Mouse (Mus musculus) natural killer cell, adult 2 months (primary cell): ENCODE results near the gene Tacr1.
"Not testable (repeated sequence)": the region's sequence is repeated elsewhere in the genome, so short reads cannot be mapped to it uniquely, and the experiment has no call there.

ENCODE experiments used
- DNase-seq, 2 experiments: peaks; one replicate each; pipeline ENCODE4 v3.0.0; 2022; ENCODE audit warnings: low spot score in 2 of 2

Tacr1 gene

DNA sequence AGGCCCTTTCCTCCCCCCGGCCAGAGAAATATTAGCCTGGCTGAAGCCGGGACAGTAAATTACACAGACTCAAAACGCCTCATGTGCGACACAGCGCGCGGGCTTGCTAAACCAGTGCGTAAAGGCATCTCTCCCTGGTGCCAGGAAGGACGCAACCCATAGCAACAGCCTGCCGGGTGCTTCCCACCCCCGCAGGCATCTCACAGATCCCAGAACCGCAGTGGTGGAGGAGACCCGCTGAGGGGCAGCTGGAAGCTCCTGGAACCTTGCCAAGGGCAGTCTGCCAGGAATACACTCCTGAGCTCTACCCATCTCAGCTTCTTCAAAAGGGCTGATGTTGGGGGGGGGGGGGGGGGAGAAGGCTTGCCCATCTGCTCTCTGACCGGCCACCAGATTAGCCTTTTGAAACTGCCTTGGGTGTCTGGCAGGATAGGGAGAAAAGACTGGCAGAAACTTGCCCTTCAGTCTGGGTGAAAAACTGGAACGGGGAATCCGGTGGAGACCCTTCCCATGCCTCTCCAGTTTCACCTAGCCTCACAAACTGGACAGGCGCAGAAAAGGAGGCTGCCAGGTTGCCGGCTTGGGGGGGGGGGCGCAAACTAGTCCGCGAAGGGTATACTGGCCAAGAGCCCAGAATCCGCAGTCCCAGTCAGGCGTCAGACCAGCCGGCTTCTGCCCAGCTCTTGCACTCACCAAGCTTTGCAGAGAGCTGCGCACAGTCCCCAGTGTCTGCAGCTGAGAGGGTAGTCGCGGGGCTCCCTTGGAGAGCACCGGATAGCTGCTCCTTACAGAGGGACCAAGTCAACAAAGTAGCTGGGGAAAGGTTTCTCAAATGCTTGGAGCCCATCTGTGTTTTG, at the start of gene Tacr1:
Gene Tacr1, plus strand, starts transcription at position 740 of the 857 bp plus-strand sequence.
- no peak for DNase-seq

GRCm38 (mm10) chr6:82376144-82376543, 26.0 kb upstream of the Tacr1 start:
- DNase-seq = no peak

- DNase-seq = no peak
Observed at GRCm38 (mm10) chr6:82383556-82383955, 18.6 kb upstream of the Tacr1 start.

GRCm38 (mm10) chr6:82402501-82403495, 664 bp downstream of the Tacr1 start:
- DNase-seq = no peak

DNA sequence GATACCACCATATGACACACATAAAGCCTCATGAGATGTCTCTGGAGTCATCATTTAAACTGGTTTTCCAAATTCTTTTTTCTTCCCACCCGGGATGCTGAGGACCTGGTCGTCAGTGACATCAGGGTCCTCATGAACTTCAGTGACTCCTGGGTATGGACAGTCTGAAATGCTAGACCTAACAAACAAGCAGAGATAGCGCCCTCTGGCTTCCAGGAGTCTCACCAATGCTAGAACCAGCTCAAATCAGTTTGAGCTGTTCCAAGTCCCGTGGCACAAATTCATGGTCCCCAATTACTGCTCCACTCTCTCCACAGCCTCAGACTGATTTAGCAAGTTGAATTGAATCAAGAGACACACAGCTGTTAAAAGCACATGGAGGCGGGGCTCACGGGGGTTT, 16.2 kb downstream of the Tacr1 start:
- DNase-seq = no peak

DNA sequence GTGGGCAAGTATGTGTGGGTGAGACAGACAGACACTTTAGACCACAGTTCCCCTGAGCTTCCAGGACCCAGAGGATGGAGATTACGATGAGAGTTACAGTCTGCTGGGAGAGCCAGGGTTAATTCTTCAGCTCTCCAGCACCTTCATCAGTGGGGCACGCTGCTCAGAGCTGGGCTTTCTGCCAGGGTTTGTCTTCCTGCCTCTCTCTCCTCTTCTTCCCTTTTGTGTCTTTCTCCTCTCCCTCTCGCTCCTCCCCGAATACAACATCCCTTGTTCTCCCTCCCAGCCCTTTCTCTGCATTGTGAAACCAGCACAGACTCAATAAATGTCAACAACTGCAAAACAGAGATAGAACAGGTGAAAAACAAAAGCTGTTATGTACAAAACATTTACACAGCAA, 18.1 kb downstream of the Tacr1 start:
- DNase-seq = no peak

- no peak for DNase-seq
Observed at GRCm38 (mm10) chr6:82428890-82429289, 26.8 kb downstream of the Tacr1 start.

DNA sequence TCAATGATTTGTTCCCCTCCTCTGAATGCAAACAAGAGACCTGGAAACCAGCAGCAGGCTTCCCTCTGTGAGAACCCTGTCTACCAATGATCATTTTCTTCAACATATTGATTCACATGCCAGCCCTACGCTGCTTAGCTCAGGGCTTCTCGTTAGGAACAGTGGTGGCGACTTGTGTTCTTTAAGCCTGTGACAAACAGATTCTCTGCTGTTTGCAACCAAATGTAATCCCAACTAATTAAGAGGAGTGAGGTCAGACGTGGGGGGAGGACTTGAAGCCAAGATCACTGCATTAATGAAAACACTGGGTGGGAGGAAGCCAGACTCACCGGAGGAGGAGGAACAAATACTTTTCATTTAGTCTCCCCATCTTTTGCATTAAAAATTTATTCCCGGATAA, 27.6 kb downstream of the Tacr1 start:
- no peak for DNase-seq

GRCm38 (mm10) chr6:82437174-82437573, 35.0 kb downstream of the Tacr1 start:
- DNase-seq = no peak

- DNase-seq = not testable (repeated sequence)
Observed at GRCm38 (mm10) chr6:82452206-82453095, 50.3 kb downstream of the Tacr1 start.

GRCm38 (mm10) chr6:82455245-82455644, 53.1 kb downstream of the Tacr1 start:
- no peak for DNase-seq

DNA sequence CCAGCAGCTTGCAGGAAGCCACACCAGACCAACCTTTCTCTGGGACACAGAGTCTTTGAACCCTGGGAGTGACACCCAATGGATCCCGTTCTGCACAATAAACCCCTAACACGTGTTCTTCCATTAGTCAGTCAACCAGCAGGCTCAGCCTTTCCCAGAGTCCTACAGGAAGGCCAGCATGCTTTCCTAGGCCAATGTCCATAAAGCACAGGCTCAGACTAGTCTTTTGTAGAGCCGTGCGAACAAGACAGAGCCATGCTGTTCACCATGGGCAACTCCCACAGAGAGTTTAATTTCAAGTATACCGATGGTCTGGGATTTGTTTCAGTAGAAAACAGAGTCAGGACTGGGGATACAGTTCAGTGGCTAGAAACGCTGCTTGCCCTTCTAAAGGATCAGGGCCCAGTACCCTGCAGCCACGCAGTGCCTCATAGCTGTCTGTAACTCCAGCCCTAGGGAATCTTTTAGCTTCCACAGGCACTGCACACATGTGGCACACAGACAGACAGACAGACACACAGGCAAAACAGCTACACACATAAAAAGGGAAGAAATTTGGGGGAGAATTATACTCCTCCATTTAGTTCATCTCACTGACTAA, 55.1 kb downstream of the Tacr1 start:
- no peak for DNase-seq

DNA sequence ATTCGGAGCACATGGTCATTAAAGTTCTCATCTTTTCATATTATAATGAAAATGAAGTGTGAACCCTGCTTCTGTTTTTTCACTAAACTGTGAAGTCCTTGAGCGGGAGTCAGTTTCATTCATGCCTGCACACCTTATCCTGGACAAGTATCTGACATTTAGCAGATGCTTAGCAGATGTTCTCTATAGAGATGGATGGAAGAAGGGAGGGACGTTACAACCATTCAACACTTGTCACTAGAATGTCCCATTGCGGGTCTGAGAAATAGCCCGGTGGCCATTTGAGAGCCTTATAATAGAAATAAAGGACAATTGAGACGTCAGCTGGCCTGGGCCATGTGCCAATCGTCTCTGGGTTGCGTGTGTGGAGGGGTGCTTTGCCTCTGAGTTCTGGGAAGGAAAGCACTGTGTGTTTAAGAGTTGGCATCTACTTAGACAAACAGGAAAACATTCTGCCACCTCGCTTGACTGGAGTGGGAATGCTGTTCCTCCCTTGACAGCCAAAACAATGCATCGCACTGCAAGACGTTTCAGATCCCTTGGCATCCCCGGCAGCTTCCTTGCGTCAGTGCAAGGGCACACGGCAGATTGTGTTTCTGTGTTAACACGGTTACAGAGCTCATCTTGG, 56.7 kb downstream of the Tacr1 start:
- DNase-seq = no peak

- DNase-seq = no peak
Observed at GRCm38 (mm10) chr6:82463171-82463570, 61.0 kb downstream of the Tacr1 start.

GRCm38 (mm10) chr6:82474477-82474876, 72.3 kb downstream of the Tacr1 start:
- no peak for DNase-seq

DNA sequence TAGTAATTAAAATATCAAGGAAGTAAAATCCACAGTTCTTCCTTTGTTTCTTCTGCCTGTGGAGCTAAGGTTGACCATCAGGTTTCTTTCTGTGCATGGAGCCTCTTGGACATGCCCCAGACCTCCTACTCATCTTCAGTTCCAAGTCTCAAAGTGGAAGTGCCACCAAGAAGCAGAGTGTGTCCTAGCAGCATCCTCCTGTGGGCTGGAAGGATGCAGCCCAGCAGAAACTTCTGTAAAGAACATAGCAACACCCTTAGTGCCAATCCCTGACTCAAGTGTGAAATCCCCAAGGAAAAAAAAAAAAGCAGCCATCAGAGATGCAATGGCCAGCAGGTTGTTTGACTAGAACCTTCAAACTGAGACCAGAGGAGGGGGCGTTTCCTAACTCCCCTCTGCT, 81.7 kb downstream of the Tacr1 start:
- DNase-seq = no peak

- DNase-seq = no peak
Observed at GRCm38 (mm10) chr6:82494481-82494880, 92.3 kb downstream of the Tacr1 start.

GRCm38 (mm10) chr6:82510843-82511416, 108.8 kb downstream of the Tacr1 start:
- no peak for DNase-seq

- no peak for DNase-seq
Observed at GRCm38 (mm10) chr6:82519626-82520025, 117.5 kb downstream of the Tacr1 start.

GRCm38 (mm10) chr6:82522567-82522966, 120.4 kb downstream of the Tacr1 start:
- no peak for DNase-seq
